Mouse (Mus musculus) MEL (cell line): Measurements from ENCODE around the gene Prss12. TPM values are rescaled to one million over a fixed set of nuclear protein-coding genes. Genes with fewer than 3 reads are reported as not detected.

Source experiments
- DNase-seq: peaks from one replicate; pipeline ENCODE4 v3.0.0; 2011; ENCODE audit warnings: low read depth, low spot score
- H3K27ac ChIP-seq: 2 replicates; pipeline ENCODE4 v1.5.1; 2012; ENCODE audit warnings: low read depth, mild to moderate bottlenecking, control low read depth, low read length, moderate library complexity; ENCODE audit not compliant: control insufficient read depth
- H3K27me3 ChIP-seq, 2 experiments: fragments of 150-350 bp in 1 of 2; sonication (generic) in 1 of 2; 2 replicates each; pipeline ENCODE4 v1.6.1; 2012; ENCODE audit warnings: low read length in 2 of 2, mild to moderate bottlenecking in 2 of 2, improper control_type of control experiment in 1 of 2, moderate library complexity in 1 of 2; ENCODE audit not compliant: insufficient read depth in 2 of 2, control insufficient read depth in 1 of 2
- H3K36me3 ChIP-seq, 2 experiments: 2 replicates each; pipeline ENCODE4 v1.6.1; 2012 to 2014; ENCODE audit warnings: low read length in 2 of 2, improper control_type of control experiment in 1 of 2, inconsistent platforms in 1 of 2, mild to moderate bottlenecking in 1 of 2; ENCODE audit not compliant: insufficient read depth in 2 of 2, control insufficient read depth in 1 of 2
- H3K4me1 ChIP-seq, 2 experiments: fragments of 150-350 bp in 1 of 2; sonication (generic) in 1 of 2; 2 replicates each; pipeline ENCODE4 v1.6.1; 2012; ENCODE audit warnings: low read length in 2 of 2, improper control_type of control experiment in 1 of 2, mild to moderate bottlenecking in 1 of 2; ENCODE audit not compliant: insufficient read depth in 2 of 2, control insufficient read depth in 1 of 2
- H3K4me3 ChIP-seq, 2 experiments: fragments of 150-350 bp in 1 of 2; sonication (generic) in 1 of 2; 2 replicates each; pipeline ENCODE4 v1.5.1; 2012; ENCODE audit warnings: low read depth in 2 of 2, low read length in 2 of 2, mild to moderate bottlenecking in 2 of 2, moderate library complexity in 2 of 2, control low read depth in 1 of 2, improper control_type of control experiment in 1 of 2; ENCODE audit not compliant: control insufficient read depth in 1 of 2, insufficient read depth in 1 of 2
- H3K79me2 ChIP-seq: 2 replicates; pipeline ENCODE4 v1.6.1; 2012; ENCODE audit warnings: mild to moderate bottlenecking, low read length, moderate library complexity; ENCODE audit not compliant: control insufficient read depth, poor library complexity, insufficient read depth
- H3K9ac ChIP-seq: 2 replicates; pipeline ENCODE4 v1.6.1; 2012; ENCODE audit warnings: low read depth, mild to moderate bottlenecking, control low read depth, low read length, moderate library complexity; ENCODE audit not compliant: control insufficient read depth, poor library complexity, severe bottlenecking
- H3K9me3 ChIP-seq: fragments of 150-350 bp; sonication (generic); replicated peaks from 2 replicates; pipeline ENCODE4 v1.6.1; 2012; ENCODE audit warnings: mild to moderate bottlenecking, low read length, improper control_type of control experiment, moderate library complexity; ENCODE audit not compliant: insufficient read depth
- BHLHE40 ChIP-seq: IDR thresholded peaks from 2 replicates; pipeline ENCODE4 v1.6.1; 2012; ENCODE audit warnings: low read depth, mild to moderate bottlenecking, inconsistent platforms, low read length, improper control_type of control experiment, borderline replicate concordance
- CHD2 ChIP-seq: IDR thresholded peaks from 2 replicates; pipeline ENCODE4 v1.6.1; 2011; ENCODE audit warnings: low read length, improper control_type of control experiment
- E2F4 ChIP-seq: IDR thresholded peaks from 2 replicates; pipeline ENCODE4 v1.6.1; 2011; ENCODE audit warnings: low read depth, low read length, improper control_type of control experiment, borderline replicate concordance
- EP300 ChIP-seq, 2 experiments: IDR thresholded peaks; 2 replicates each; pipeline ENCODE4 v1.6.1; 2011; ENCODE audit warnings: improper control_type of control experiment in 2 of 2, low read length in 2 of 2, low read depth in 1 of 2, mild to moderate bottlenecking in 1 of 2
- ETS1 ChIP-seq: IDR thresholded peaks from 2 replicates; pipeline ENCODE4 v1.6.1; 2012; ENCODE audit warnings: low read depth, mild to moderate bottlenecking, inconsistent platforms, low read length, improper control_type of control experiment, moderate library complexity
- GABPA ChIP-seq: IDR thresholded peaks from 2 replicates; pipeline ENCODE4 v1.6.1; 2012; ENCODE audit warnings: low read depth, mild to moderate bottlenecking, inconsistent platforms, low read length, improper control_type of control experiment, moderate library complexity
- GATA1 ChIP-seq: IDR thresholded peaks from 2 replicates; pipeline ENCODE4 v1.6.1; 2011; ENCODE audit warnings: low read depth, low read length, improper control_type of control experiment
- HCFC1 ChIP-seq: IDR thresholded peaks from 2 replicates; pipeline ENCODE4 v1.6.1; 2012; ENCODE audit warnings: low read depth, mild to moderate bottlenecking, inconsistent platforms, low read length, improper control_type of control experiment, moderate library complexity
- KAT2A ChIP-seq: conservative IDR thresholded peaks from 2 replicates; pipeline ENCODE4 v1.6.1; 2012; ENCODE audit warnings: low read depth, low read length, improper control_type of control experiment, inconsistent platforms
- MAFK ChIP-seq: IDR thresholded peaks from 2 replicates; pipeline ENCODE4 v1.6.1; 2011; ENCODE audit warnings: low read depth, mild to moderate bottlenecking, low read length, improper control_type of control experiment, borderline replicate concordance
- MAX ChIP-seq: IDR thresholded peaks from 2 replicates; pipeline ENCODE4 v1.6.1; 2011; ENCODE audit warnings: low read length, improper control_type of control experiment
- MXI1 ChIP-seq: IDR thresholded peaks from 2 replicates; pipeline ENCODE4 v1.6.1; 2011; ENCODE audit warnings: mild to moderate bottlenecking, low read depth, low read length, improper control_type of control experiment
- MYC ChIP-seq: IDR thresholded peaks from 2 replicates; pipeline ENCODE4 v1.6.1; 2011; ENCODE audit warnings: low read depth, mild to moderate bottlenecking, low read length, improper control_type of control experiment, moderate library complexity
- POLR2A ChIP-seq, 2 experiments: IDR thresholded peaks; 2 replicates each; pipeline ENCODE4 v1.6.1; 2011 to 2012; ENCODE audit warnings: low read length in 2 of 2, mild to moderate bottlenecking in 2 of 2, control low read depth in 1 of 2, improper control_type of control experiment in 1 of 2, low read depth in 1 of 2, moderate library complexity in 1 of 2; ENCODE audit not compliant: control insufficient read depth in 1 of 2, insufficient read depth in 1 of 2, poor library complexity in 1 of 2
- POLR2AphosphoS2 ChIP-seq: IDR thresholded peaks from 2 replicates; pipeline ENCODE4 v1.6.1; 2011; ENCODE audit warnings: low read length, improper control_type of control experiment
- RAD21 ChIP-seq: IDR thresholded peaks from 2 replicates; pipeline ENCODE4 v1.6.1; 2011; ENCODE audit warnings: mild to moderate bottlenecking, low read depth, low read length, improper control_type of control experiment
- RCOR1 ChIP-seq: IDR thresholded peaks from 2 replicates; pipeline ENCODE4 v1.6.1; 2012; ENCODE audit warnings: low read depth, mild to moderate bottlenecking, inconsistent platforms, low read length, improper control_type of control experiment
- SIN3A ChIP-seq: IDR thresholded peaks from 2 replicates; pipeline ENCODE4 v1.6.1; 2012; ENCODE audit warnings: low read length, improper control_type of control experiment, inconsistent platforms
- TAL1 ChIP-seq: IDR thresholded peaks from 2 replicates; pipeline ENCODE4 v1.6.1; 2012; ENCODE audit warnings: mild to moderate bottlenecking, inconsistent platforms, low read length, moderate library complexity, mixed read lengths
- TCF12 ChIP-seq: IDR thresholded peaks from 2 replicates; pipeline ENCODE4 v1.6.1; 2014; ENCODE audit warnings: low read depth, mild to moderate bottlenecking, inconsistent platforms, low read length, improper control_type of control experiment, moderate library complexity
- USF1 ChIP-seq: IDR thresholded peaks from 2 replicates; pipeline ENCODE4 v1.6.1; 2014; ENCODE audit warnings: low read depth, mild to moderate bottlenecking, inconsistent platforms, low read length, improper control_type of control experiment, moderate library complexity
- USF2 ChIP-seq, 2 experiments: IDR thresholded peaks; 2 replicates each; pipeline ENCODE4 v1.6.1; 2011 to 2012; ENCODE audit warnings: improper control_type of control experiment in 2 of 2, low read length in 2 of 2, borderline replicate concordance in 1 of 2, inconsistent platforms in 1 of 2, low read depth in 1 of 2, mild to moderate bottlenecking in 1 of 2; ENCODE audit not compliant: insufficient read depth in 1 of 2
- ZC3H11A ChIP-seq: IDR thresholded peaks from 2 replicates; pipeline ENCODE4 v1.6.1; 2012; ENCODE audit warnings: low read depth, mild to moderate bottlenecking, inconsistent platforms, low read length, improper control_type of control experiment
- ZKSCAN1 ChIP-seq: IDR thresholded peaks from 2 replicates; pipeline ENCODE4 v1.6.1; 2012; ENCODE audit warnings: low read depth, mild to moderate bottlenecking, inconsistent platforms, low read length, improper control_type of control experiment, moderate library complexity
- ZMIZ1 ChIP-seq: IDR thresholded peaks from 2 replicates; pipeline ENCODE4 v1.6.1; 2012; ENCODE audit warnings: low read depth, mild to moderate bottlenecking, inconsistent platforms, low read length, improper control_type of control experiment, moderate library complexity
- ZNF384 ChIP-seq: IDR thresholded peaks from 2 replicates; pipeline ENCODE4 v1.6.1; 2012; ENCODE audit warnings: low read depth, mild to moderate bottlenecking, inconsistent platforms, low read length, improper control_type of control experiment
- polyA plus RNA-seq, 2 experiments: library from polyadenylated mRNA; stranded (reverse) in 1 of 2; unstranded in 1 of 2; fragments of >175 nt in 1 of 2; fragments of >200 nt in 1 of 2; gene quantifications; 2 replicates each; pipeline versions ENCODE4 v1.2.1 to v1.2.4; 2012; ENCODE audit warnings: low replicate concordance in 2 of 2, low read depth in 1 of 2; ENCODE audit not compliant: insufficient read length in 2 of 2, insufficient read depth in 1 of 2, missing spikeins in 1 of 2
- total RNA-seq: library from RNA; depleted of rRNA; stranded (reverse); fragments of 300-350 nt; gene quantifications from 2 replicates; pipeline ENCODE4 v1.2.3, GENCODE M21; 2012

Prss12 gene
- total and polyA plus RNA-seq, 3 experiments, result 0.23 TPM; not detected in 2

- H3K4me3 ChIP-seq, result no peak overlapping the region
- no peaks in the 10 kb centered on the region for H3K36me3 ChIP-seq
- no peaks in the 10 kb centered on the region for H3K79me2 ChIP-seq
- TF ChIP-seq MAFK (no peak), ZNF384 (no peak), CHD2 (no peak), RAD21 (no peak), ZKSCAN1 (no peak), USF1 (no peak), MXI1 (no peak), USF2 (IDR thresholded peaks at IDR 0.05; ENCODE audit: borderline replicate concordance in 1 of 2, insufficient read depth in 1 of 2, low read depth in 1 of 2, low read length in 2 of 2) (no peak), ZMIZ1 (no peak), E2F4 (no peak), GATA1 (no peak), POLR2AphosphoS2 (no peak), MYC (no peak), TAL1 (no peak), BHLHE40 (no peak), KAT2A (no peak), POLR2A (IDR thresholded peaks at IDR 0.05; ENCODE audit: control insufficient read depth in 1 of 2, insufficient read depth in 1 of 2, low read depth in 1 of 2, low read length in 2 of 2, poor library complexity in 1 of 2) (no peak)
- no peak for DNase-seq
- no peak overlapping the region for H3K27ac ChIP-seq
- no peaks in the 10 kb centered on the region for H3K4me1 ChIP-seq
- no peaks in the 10 kb centered on the region for H3K9me3 ChIP-seq
- H3K27me3 ChIP-seq, result no peaks in the 10 kb centered on the region
- no peak overlapping the region for H3K9ac ChIP-seq
Observed at GRCm38 (mm10) chr3:123543585-123544304, 97.0 kb downstream of the Prss12 start.

DNA sequence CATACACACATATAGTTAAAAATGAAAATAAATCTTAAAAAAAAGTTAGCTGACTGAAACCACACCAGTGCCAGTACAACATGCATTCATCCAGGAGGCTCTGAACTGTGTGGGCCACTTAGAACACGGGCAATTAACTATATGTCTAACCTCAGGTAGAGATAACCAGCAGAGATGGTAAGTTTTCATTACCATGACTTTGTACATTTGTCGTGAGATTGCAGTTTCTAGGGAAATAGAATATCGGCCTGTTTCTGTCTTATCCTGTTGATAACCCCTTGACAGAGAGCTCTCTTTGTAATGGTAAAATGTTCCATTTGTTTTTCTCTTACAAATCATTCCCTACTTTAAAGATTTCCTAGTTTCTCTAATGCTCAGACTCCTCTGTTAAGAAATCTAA lies 103.8 kb downstream of the Prss12 start:
- Histone ChIP-seq H3K9ac (no peak overlapping the region), H3K79me2 (no peaks in the 10 kb centered on the region), H3K27me3 (no peaks in the 10 kb centered on the region), H3K4me1 (peaks cover 28 to 32% of the 10 kb centered on the region in 2 experiments), H3K4me3 (no peak overlapping the region; a peak in 1 of 4 replicates), H3K9me3 (no peaks in the 10 kb centered on the region), H3K36me3 (peaks cover 0 to 38% of the 10 kb centered on the region in 2 experiments; a peak in 2 of 4 replicates), H3K27ac (no peak overlapping the region; the same call in 1 of the 2 replicates)
- peak; percentile 47 for DNase-seq
- TF ChIP-seq ETS1 (peak; percentile 45; the same call in 1 of the 2 replicates), ZC3H11A (no peak), HCFC1 (0 out of 2 replicates have a peak, but pooled peaks have one; percentile 28), E2F4 (no peak), KAT2A (no peak), MAFK (0 out of 2 replicates have a peak, but pooled peaks have one; percentile 4), GABPA (no peak), GATA1 (peak; percentile 77), EP300 (IDR thresholded peaks at IDR 0.05; ENCODE audit: low read depth in 1 of 2, low read length in 2 of 2) (peak; percentile 66 to 72; a peak in 3 of 4 replicates), MAX (no peak), RCOR1 (peak; percentile 69), TCF12 (peak; percentile 66), SIN3A (0 out of 2 replicates have a peak, but pooled peaks have one; percentile 15)
